18 mouse cellular contexts compared by ENCODE assay signal in genomic region chr1:178585366-178586020, GRCm38 (mm10). TPM values are rescaled to one million over a fixed set of nuclear protein-coding genes. Genes with fewer than 3 reads are reported as not detected.
DNase-seq lines count a peak whose midpoint lies in the region; ATAC-seq lines count a peak whose summit lies in the region.
"Had no signal": no experiment of that assay in that cellular context is flagged by ENCODE, and none has a peak within 500 bp of the region (broad histone marks: within the 10 kb centered on the region; RNA-seq: fewer than 3 reads in every experiment).

No protein-coding gene starts in this region.

- no peak for ATAC-seq in hindbrain, embryonic 14.5 days (ENCODE audit: low FRiP score)
- ATAC-seq in megakaryocyte progenitor cell, adult 5-6 weeks (replicated peaks; ENCODE audit: poor library complexity) = no peak
- ATAC-seq in heart, embryonic 11.5 days (replicated peaks; ENCODE audit: insufficient number of reproducible peaks, low FRiP score, low TSS enrichment) = no peak
- no peak for ATAC-seq in frontal cortex, adult (ENCODE audit: low TSS enrichment)
- ATAC-seq: forebrain, embryonic 15.5 days had no signal

- DNase-seq in kidney, adult 11 months = peak; percentile 6
- no peak for DNase-seq in kidney, postnatal 4 days
- peak; percentile 70 for DNase-seq in 3T3-L1 (ENCODE audit: low read depth, low spot score)
- DNase-seq in embryo, embryonic 10.5 days (ENCODE audit: low spot score) = peak; percentile 65
- DNase-seq in hindbrain, embryonic 14.5 days (ENCODE audit: low spot score) = no peak
- DNase-seq: adrenal gland, postnatal 14 days; cerebellum, adult 2 months; gastrocnemius, adult 2 months; heart, adult 18-20 months; heart, postnatal 10 days; liver; lung, adult 18-20 months; lung, postnatal 36 days; thymus, postnatal 25 days had no signal

- H3K4me1 ChIP-seq in hindbrain, embryonic 14.5 days (replicated peaks; ENCODE audit: control insufficient read depth, insufficient read depth, low read length) = peaks cover 13% of the 10 kb centered on the region; the same call in 1 of the 2 replicates
- H3K4me1 ChIP-seq in heart, embryonic 11.5 days (ENCODE audit: control insufficient read depth, insufficient read depth, low read length) = peaks cover 5% of the 10 kb centered on the region; the same call in 1 of the 2 replicates
- H3K4me1 ChIP-seq: forebrain, embryonic 15.5 days had no signal

- WGBS in hindbrain, embryonic 14.5 days = 51% methylated on average over 5 of the region's 5 CpGs
- WGBS in heart, embryonic 11.5 days (ENCODE audit: insufficient replicate concordance) = 72% methylated on average over 5 of the region's 5 CpGs

- H3K4me2 ChIP-seq in hindbrain, embryonic 14.5 days (replicated peaks) = no peak overlapping the region
- H3K4me2 ChIP-seq in heart, embryonic 11.5 days = no peak overlapping the region
- H3K4me2 ChIP-seq: forebrain, embryonic 15.5 days had no signal

- H3K9ac ChIP-seq in hindbrain, embryonic 14.5 days = no peak overlapping the region
- H3K9ac ChIP-seq in heart, embryonic 11.5 days (ENCODE audit: low read depth, low read length) = no peak overlapping the region
- H3K9ac ChIP-seq: forebrain, embryonic 15.5 days had no signal

- H3K4me3 ChIP-seq in hindbrain, embryonic 14.5 days (replicated peaks; ENCODE audit: low read length) = no peak overlapping the region
- H3K4me3 ChIP-seq in heart, embryonic 11.5 days (ENCODE audit: low read depth, low read length) = no peak overlapping the region
- H3K4me3 ChIP-seq: forebrain, embryonic 15.5 days; gastrocnemius, adult 2 months had no signal

- no peaks in the 10 kb centered on the region for H3K36me3 ChIP-seq in hindbrain, embryonic 14.5 days (replicated peaks; ENCODE audit: control insufficient read depth, insufficient read depth)
- H3K36me3 ChIP-seq in heart, embryonic 11.5 days (ENCODE audit: control insufficient read depth, insufficient read depth, low read length) = no peaks in the 10 kb centered on the region
- H3K36me3 ChIP-seq: forebrain, embryonic 15.5 days had no signal

- H3K27me3 ChIP-seq in hindbrain, embryonic 14.5 days (ENCODE audit: control insufficient read depth, insufficient read depth, low read length) = no peaks in the 10 kb centered on the region
- H3K27me3 ChIP-seq in heart, embryonic 11.5 days (ENCODE audit: control insufficient read depth, insufficient read depth, low read length) = no peaks in the 10 kb centered on the region
- H3K27me3 ChIP-seq: forebrain, embryonic 15.5 days had no signal

- no peaks in the 10 kb centered on the region for H3K9me3 ChIP-seq in hindbrain, embryonic 14.5 days (ENCODE audit: control insufficient read depth, low read length)
- H3K9me3 ChIP-seq in heart, embryonic 11.5 days (replicated peaks; ENCODE audit: control insufficient read depth, low read length) = no peaks in the 10 kb centered on the region
- H3K9me3 ChIP-seq: forebrain, embryonic 15.5 days had no signal

- peak overlapping the region; percentile 54; the same call in 1 of the 2 replicates for H3K27ac ChIP-seq in hindbrain, embryonic 14.5 days
- no peak overlapping the region for H3K27ac ChIP-seq in heart, embryonic 11.5 days (ENCODE audit: low read depth, low read length)
- H3K27ac ChIP-seq: forebrain, embryonic 15.5 days; gastrocnemius, adult 2 months had no signal

RNA-seq across cellular contexts. Expression of gene Kif26b, which starts 56.6 kb away (rescaled TPM):
- 15.8 and 16.1 TPM in 2 replicates for polyA plus RNA-seq in hindbrain, embryonic 14.5 days (2014; fragmentation: Nextera tagmentation; extraction: Ambion mirVana)
- 0.37 and 0.42 TPM in 2 replicates for total RNA-seq in megakaryocyte progenitor cell, adult 5-6 weeks (2015)
- total RNA-seq in megakaryocyte progenitor cell, adult 5-6 weeks (2017) = 0.33 and 0.98 TPM in 2 replicates
- polyA plus RNA-seq in heart, embryonic 11.5 days (2014; fragmentation: Nextera tagmentation; extraction: Ambion mirVana) = 16.4 and 18.9 TPM in 2 replicates

Comparison
In these comparisons a context has a peak if more than half of its experiments do, and no peak if none do; other contexts are left out.
1. DNase-seq: peak in kidney, adult 11 months (single experiment), 3T3-L1 (single experiment) and embryo, embryonic 10.5 days (single experiment); none in kidney, postnatal 4 days (0 of 2) and hindbrain, embryonic 14.5 days (single experiment).